In the genomic region with DNA sequence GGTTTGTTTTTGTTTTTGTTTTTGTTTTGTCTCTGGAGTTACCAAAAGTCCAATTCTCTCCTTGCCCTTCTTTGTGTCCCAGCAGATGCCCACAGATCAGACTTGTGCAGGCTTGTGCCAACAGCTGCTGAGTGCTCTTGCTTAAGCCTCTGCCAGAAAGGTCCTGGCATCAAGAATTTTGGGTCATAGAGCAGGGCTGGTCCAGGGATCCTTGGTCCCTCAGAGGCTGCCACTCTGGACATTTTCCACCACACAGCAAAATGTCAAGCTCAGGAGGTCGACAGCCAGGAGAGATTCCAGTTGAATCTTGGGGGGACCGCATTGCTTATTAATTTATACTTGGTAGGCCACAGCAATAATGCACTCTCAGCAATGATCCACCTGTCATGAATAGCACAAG, we compare ENCODE assay signal across 16 mouse cellular contexts.
DNase-seq lines count a peak whose midpoint lies in the region; ATAC-seq lines count a peak whose summit lies in the region.
"Had no signal": no experiment of that assay in that cellular context is flagged by ENCODE, and none has a peak within 500 bp of the region (broad histone marks: within the 10 kb centered on the region; RNA-seq: fewer than 3 reads in every experiment).

No protein-coding gene starts in this region.

- no peaks in the 10 kb centered on the region for H3K4me1 ChIP-seq in hindbrain, embryonic 10.5 days (replicated peaks)
- H3K4me1 ChIP-seq in midbrain, embryonic 15.5 days = no peaks in the 10 kb centered on the region
- H3K4me1 ChIP-seq: embryonic facial prominence, embryonic 13.5 days; forebrain, embryonic 12.5 days; heart, embryonic 12.5 days; hindbrain, embryonic 15.5 days had no signal

- DNase-seq in cerebellum, postnatal 10 days = peak; percentile 37 to 52
- DNase-seq in cerebellum, adult 9-11 months = no peak
- DNase-seq in adrenal gland, postnatal 25 days = peak; percentile 14
- peak; percentile 2 to 25 for DNase-seq in adrenal gland, postnatal 36 days
- DNase-seq in gastrocnemius, postnatal 14 days = peak; percentile 53
- no peak for DNase-seq in hindbrain, embryonic 10.5 days (ENCODE audit: low spot score)
- DNase-seq: cerebellum, postnatal 36 days; kidney, adult 8-10 months had no signal

- intact Hi-C loops in gastrocnemius, postnatal 14 days (cut with DNase I; ENCODE audit: low total_unique reads) = no loop called here

- 79% methylated on average over 2 of the region's 2 CpGs for WGBS in hindbrain, embryonic 10.5 days
- 85% methylated on average over 2 of the region's 2 CpGs for WGBS in midbrain, embryonic 15.5 days

- H3K9ac ChIP-seq in midbrain, embryonic 15.5 days = no peak overlapping the region
- H3K9ac ChIP-seq: embryonic facial prominence, embryonic 13.5 days; forebrain, embryonic 12.5 days; heart, embryonic 12.5 days; hindbrain, embryonic 15.5 days had no signal

- H3K9me3 ChIP-seq in hindbrain, embryonic 10.5 days = no peaks in the 10 kb centered on the region
- H3K9me3 ChIP-seq in midbrain, embryonic 15.5 days = no peaks in the 10 kb centered on the region
- H3K9me3 ChIP-seq: embryonic facial prominence, embryonic 13.5 days; forebrain, embryonic 12.5 days; heart, embryonic 12.5 days; hindbrain, embryonic 15.5 days had no signal

- no peak overlapping the region for H3K4me3 ChIP-seq in hindbrain, embryonic 10.5 days
- no peak overlapping the region for H3K4me3 ChIP-seq in midbrain, embryonic 15.5 days
- H3K4me3 ChIP-seq: embryonic facial prominence, embryonic 13.5 days; forebrain, embryonic 12.5 days; heart, embryonic 12.5 days; hindbrain, embryonic 15.5 days had no signal

- ATAC-seq in midbrain, embryonic 15.5 days (replicated peaks) = no peak
- ATAC-seq: forebrain, embryonic 16.5 days; intestine, embryonic 16.5 days had no signal

- no peak overlapping the region for H3K27ac ChIP-seq in hindbrain, embryonic 10.5 days
- no peak overlapping the region for H3K27ac ChIP-seq in midbrain, embryonic 15.5 days
- H3K27ac ChIP-seq: embryonic facial prominence, embryonic 13.5 days; forebrain, embryonic 12.5 days; hindbrain, embryonic 15.5 days; kidney, postnatal 0 days had no signal

- H3K36me3 ChIP-seq in hindbrain, embryonic 10.5 days = no peaks in the 10 kb centered on the region
- H3K36me3 ChIP-seq in midbrain, embryonic 15.5 days (replicated peaks) = no peaks in the 10 kb centered on the region
- H3K36me3 ChIP-seq: embryonic facial prominence, embryonic 13.5 days; forebrain, embryonic 12.5 days; heart, embryonic 12.5 days; hindbrain, embryonic 15.5 days had no signal

- no peak overlapping the region for H3K4me2 ChIP-seq in midbrain, embryonic 15.5 days
- H3K4me2 ChIP-seq: embryonic facial prominence, embryonic 13.5 days; forebrain, embryonic 12.5 days; heart, embryonic 12.5 days; hindbrain, embryonic 15.5 days had no signal

- no peaks in the 10 kb centered on the region for H3K27me3 ChIP-seq in hindbrain, embryonic 10.5 days (ENCODE audit: insufficient read depth, poor library complexity, severe bottlenecking)
- no peaks in the 10 kb centered on the region for H3K27me3 ChIP-seq in midbrain, embryonic 15.5 days (replicated peaks)
- H3K27me3 ChIP-seq: embryonic facial prominence, embryonic 13.5 days; forebrain, embryonic 12.5 days; heart, embryonic 12.5 days; hindbrain, embryonic 15.5 days had no signal

Comparison
In these comparisons a context has a peak if more than half of its experiments do, and no peak if none do; other contexts are left out.
1. DNase-seq: peak in cerebellum, postnatal 10 days (2 of 2), adrenal gland, postnatal 25 days (single experiment), adrenal gland, postnatal 36 days (2 of 2) and gastrocnemius, postnatal 14 days (single experiment); none in cerebellum, adult 9-11 months (single experiment) and hindbrain, embryonic 10.5 days (single experiment).